Mouse (Mus musculus): ENCODE data around the gene Kcnk7.

GRCm38 (mm10) chr19:5704801-5705571, 819 bp downstream of the Kcnk7 start:
- TF ChIP-seq CTCF (IDR thresholded peaks at IDR 0.05; ENCODE audit: borderline replicate concordance, control insufficient read depth, extremely low read depth, insufficient read depth, low read length, poor library complexity) (0 out of 2 replicates have a peak, but pooled peaks have one; percentile 24), POLR2A (IDR thresholded peaks at IDR 0.05; ENCODE audit: control insufficient read depth, extremely low read depth, insufficient read depth, low read length, poor library complexity) (no peak)

All from thymus, adult 2 months (tissue).